Mouse (Mus musculus) hindlimb bud, embryonic 11.5 days (tissue): ENCODE results near the gene Phactr4.

ENCODE experiments used
- DNase-seq: peaks from one replicate; pipeline ENCODE4 v3.0.0-alpha.2; 2012; ENCODE audit warnings: low read depth, low spot score; ENCODE audit errors: extremely low spot score

Gene Phactr4

GRCm38 (mm10) chr4:132411322-132412094 lies 10.8 kb downstream of the Phactr4 start:
- no peak for DNase-seq

- DNase-seq: no peak
Observed at GRCm38 (mm10) chr4:132409587-132410229, 12.6 kb downstream of the Phactr4 start.

GRCm38 (mm10) chr4:132406393-132407189 lies 15.7 kb downstream of the Phactr4 start:
- DNase-seq: no peak

GRCm38 (mm10) chr4:132404588-132404987 lies 17.7 kb downstream of the Phactr4 start:
- no peak for DNase-seq

- no peak for DNase-seq
Observed at GRCm38 (mm10) chr4:132403063-132403660, 19.1 kb downstream of the Phactr4 start.

- no peak for DNase-seq
Observed at GRCm38 (mm10) chr4:132401016-132401415, 21.3 kb downstream of the Phactr4 start.

GRCm38 (mm10) chr4:132398863-132399262 lies 23.4 kb downstream of the Phactr4 start:
- DNase-seq: no peak

GRCm38 (mm10) chr4:132398045-132398774 lies 24.1 kb downstream of the Phactr4 start:
- no peak for DNase-seq

- no peak for DNase-seq
Observed at GRCm38 (mm10) chr4:132397120-132397519, 25.2 kb downstream of the Phactr4 start.

GRCm38 (mm10) chr4:132396251-132396650 lies 26.0 kb downstream of the Phactr4 start:
- no peak for DNase-seq

- no peak for DNase-seq
Observed at GRCm38 (mm10) chr4:132391063-132391740, 31.1 kb downstream of the Phactr4 start.

GRCm38 (mm10) chr4:132389302-132389701 lies 33.0 kb downstream of the Phactr4 start:
- no peak for DNase-seq

GRCm38 (mm10) chr4:132387617-132388016 lies 34.7 kb downstream of the Phactr4 start:
- DNase-seq: no peak

- DNase-seq: no peak
Observed at GRCm38 (mm10) chr4:132386846-132387245, 35.4 kb downstream of the Phactr4 start.

- DNase-seq: no peak
Observed at GRCm38 (mm10) chr4:132385771-132386410, 36.4 kb downstream of the Phactr4 start.

GRCm38 (mm10) chr4:132383455-132383854 lies 38.8 kb downstream of the Phactr4 start:
- no peak for DNase-seq

- no peak for DNase-seq
Observed at GRCm38 (mm10) chr4:132382296-132382695, 40.0 kb downstream of the Phactr4 start.

- no peak for DNase-seq
Observed at GRCm38 (mm10) chr4:132380965-132381616, 41.2 kb downstream of the Phactr4 start.

GRCm38 (mm10) chr4:132373820-132374219 lies 48.5 kb downstream of the Phactr4 start:
- no peak for DNase-seq
